In the genomic region with DNA sequence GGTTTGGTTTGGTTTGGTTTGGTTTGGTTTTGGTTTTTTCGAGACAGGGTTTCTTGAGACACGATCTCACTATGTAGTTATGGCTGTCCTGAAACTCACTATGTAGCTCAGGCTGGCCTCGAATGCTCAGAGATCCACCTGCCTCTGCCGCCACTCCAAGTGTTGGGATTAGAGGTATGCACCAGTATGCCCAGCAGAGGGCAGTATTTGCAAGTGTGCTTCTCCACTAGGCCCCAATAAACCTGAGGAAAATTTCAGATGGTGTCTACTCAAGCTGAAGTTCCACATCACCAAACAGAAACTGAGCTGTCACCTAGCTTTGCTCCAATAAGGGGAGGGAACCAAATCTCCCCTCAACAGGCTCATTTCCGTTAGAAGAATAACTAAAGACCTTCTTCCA, we compare ENCODE assay signal across 8 mouse cellular contexts. TPM values are rescaled to one million over a fixed set of nuclear protein-coding genes. Genes with fewer than 3 reads are reported as not detected.
DNase-seq lines count a peak whose midpoint lies in the region; ATAC-seq and TF ChIP-seq lines count a peak whose summit lies in the region.

No protein-coding gene starts in this region.

- H3K27me3 ChIP-seq in limb, embryonic 14.5 days (ENCODE audit: control insufficient read depth, insufficient read depth, low read length), result no peaks in the 10 kb centered on the region

- no peaks in the 10 kb centered on the region for H3K9me3 ChIP-seq in limb, embryonic 14.5 days (ENCODE audit: control insufficient read depth, low read length)

- no peak for ATAC-seq in limb, embryonic 14.5 days (ENCODE audit: low FRiP score, low read depth)

- DNase-seq in gastrocnemius, adult 2 months, result peak; percentile 19
- DNase-seq in gastrocnemius, postnatal 25 days, result no peak
- peak; percentile 72 for DNase-seq in A20 (ENCODE audit: low read depth, low spot score)
- peak; percentile 40 for DNase-seq in WW6 (ENCODE audit: low read depth, low spot score)
- DNase-seq in limb, embryonic 14.5 days (ENCODE audit: low spot score), result peak; percentile 32
- peak; percentile 46 for DNase-seq in thymus, postnatal 0 days (ENCODE audit: low spot score)
- no peak for DNase-seq in Muller cell, postnatal 12 days (ENCODE audit: inconsistent ontology term)
- DNase-seq in gastrocnemius, postnatal 4 days (ENCODE audit: low spot score in 2 of 2), result no peak

- intact Hi-C loops in gastrocnemius, adult 2 months (cut with DNase I), result no loop called here

- H3K4me3 ChIP-seq in gastrocnemius, adult 2 months, result no peak overlapping the region
- H3K4me3 ChIP-seq in limb, embryonic 14.5 days (replicated peaks; ENCODE audit: low read length), result no peak overlapping the region

- no peak overlapping the region for H3K4me2 ChIP-seq in limb, embryonic 14.5 days (replicated peaks; ENCODE audit: low read depth, low read length, severe bottlenecking)

- peaks cover 4% of the 10 kb centered on the region; the same call in 1 of the 2 replicates for H3K4me1 ChIP-seq in limb, embryonic 14.5 days (ENCODE audit: control insufficient read depth, insufficient read depth, low read length)

- TF ChIP-seq CTCF in gastrocnemius, adult 2 months (IDR thresholded peaks at IDR 0.05), result peak; percentile 61

- H3K9ac ChIP-seq in limb, embryonic 14.5 days (ENCODE audit: low read depth, low read length, severe bottlenecking), result no peak overlapping the region

- no peak for TF ChIP-seq POLR2A in limb, embryonic 14.5 days (IDR thresholded peaks at IDR 0.05; ENCODE audit: borderline replicate concordance, extremely low read depth, insufficient read depth, insufficient read length)

- no peaks in the 10 kb centered on the region for H3K36me3 ChIP-seq in limb, embryonic 14.5 days (ENCODE audit: control insufficient read depth, insufficient read depth, low read length)

- WGBS in limb, embryonic 14.5 days, result 89% methylated on average over 5 of the region's 5 CpGs

- H3K27ac ChIP-seq in gastrocnemius, adult 2 months, result no peak overlapping the region
- no peak overlapping the region for H3K27ac ChIP-seq in limb, embryonic 14.5 days (replicated peaks; ENCODE audit: low read depth, low read length)

RNA-seq across cellular contexts. Expression of a gene that starts 31.8 kb away (rescaled TPM):
- total RNA-seq in gastrocnemius, adult 2 months (2021), result 1,000 to 10,000 TPM in 1 of 2 experiments, 100 to 1,000 TPM in 1; 838 to 1,075 TPM
- 100 to 1,000 TPM; 781 to 812 TPM for total RNA-seq in gastrocnemius, postnatal 25 days (2021)
- polyA plus RNA-seq in limb, embryonic 14.5 days (2012; rRNA removed), result 2,273 and 3,523 TPM in 2 replicates
- polyA plus RNA-seq in limb, embryonic 14.5 days (2014; fragmentation: Nextera tagmentation; extraction: Ambion mirVana), result 1,759 and 1,849 TPM in 2 replicates
- 3,209 and 3,306 TPM in 2 replicates for polyA plus RNA-seq in thymus, postnatal 0 days (2015; fragmentation: Nextera tagmentation; extraction: Ambion mirVana)
- total RNA-seq in gastrocnemius, postnatal 4 days (2021), result 1,000 to 10,000 TPM; 1,550 to 1,635 TPM

RNA-seq across cellular contexts. Expression of a gene that starts 41.4 kb away (rescaled TPM):
- not detected for total RNA-seq in gastrocnemius, adult 2 months (2021)
- total RNA-seq in gastrocnemius, postnatal 25 days (2021), result not detected
- 11.8 and 14.1 TPM in 2 replicates for polyA plus RNA-seq in limb, embryonic 14.5 days (2012; rRNA removed)
- polyA plus RNA-seq in limb, embryonic 14.5 days (2014; fragmentation: Nextera tagmentation; extraction: Ambion mirVana), result 17.4 and 19.8 TPM in 2 replicates
- 27.4 and 30.1 TPM in 2 replicates for polyA plus RNA-seq in thymus, postnatal 0 days (2015; fragmentation: Nextera tagmentation; extraction: Ambion mirVana)
- 1 to 10 TPM; 1.5 to 3.8 TPM for total RNA-seq in gastrocnemius, postnatal 4 days (2021)

RNA-seq across cellular contexts. Expression of a gene that starts 56.7 kb away (rescaled TPM):
- total RNA-seq in gastrocnemius, adult 2 months (2021), result 100 to 1,000 TPM; 290 to 325 TPM
- total RNA-seq in gastrocnemius, postnatal 25 days (2021), result 100 to 1,000 TPM; 280 to 315 TPM
- 316 and 600 TPM in 2 replicates for polyA plus RNA-seq in limb, embryonic 14.5 days (2012; rRNA removed)
- 586 and 646 TPM in 2 replicates for polyA plus RNA-seq in limb, embryonic 14.5 days (2014; fragmentation: Nextera tagmentation; extraction: Ambion mirVana)
- 931 and 1,018 TPM in 2 replicates for polyA plus RNA-seq in thymus, postnatal 0 days (2015; fragmentation: Nextera tagmentation; extraction: Ambion mirVana)
- 100 to 1,000 TPM; 310 to 322 TPM for total RNA-seq in gastrocnemius, postnatal 4 days (2021)

RNA-seq across cellular contexts. Expression of a gene that starts 56.8 kb away (rescaled TPM):
- total RNA-seq in gastrocnemius, adult 2 months (2021), result 1 to 10 TPM; 6.0 to 7.3 TPM
- 1 to 10 TPM; 9.0 to 9.5 TPM for total RNA-seq in gastrocnemius, postnatal 25 days (2021)
- 30.1 and 31.0 TPM in 2 replicates for polyA plus RNA-seq in limb, embryonic 14.5 days (2012; rRNA removed)
- polyA plus RNA-seq in limb, embryonic 14.5 days (2014; fragmentation: Nextera tagmentation; extraction: Ambion mirVana), result 59.1 and 60.8 TPM in 2 replicates
- polyA plus RNA-seq in thymus, postnatal 0 days (2015; fragmentation: Nextera tagmentation; extraction: Ambion mirVana), result 54.3 and 63.3 TPM in 2 replicates
- total RNA-seq in gastrocnemius, postnatal 4 days (2021), result 10 to 100 TPM; 34.3 to 35.4 TPM

Comparison
In these comparisons a context has a peak if more than half of its experiments do, and no peak if none do; other contexts are left out.
1. DNase-seq: peak in gastrocnemius, adult 2 months (single experiment), A20 (single experiment), WW6 (single experiment), limb, embryonic 14.5 days (single experiment) and thymus, postnatal 0 days (single experiment); none in gastrocnemius, postnatal 25 days (single experiment), Muller cell, postnatal 12 days (single experiment) and gastrocnemius, postnatal 4 days (0 of 2).